Mouse (Mus musculus) heart, embryonic 11.5 days (tissue): ENCODE results near the gene Pir. TPM values are rescaled to one million over a fixed set of nuclear protein-coding genes. Genes with fewer than 3 reads are reported as not detected.

Source experiments
- ATAC-seq: fragments of 200-750 bp; cut with Nextera tagmentation; replicated peaks from 2 replicates; pipeline ENCODE4 v1.8.0; 2017; ENCODE audit warnings: moderate library complexity; ENCODE audit not compliant: insufficient number of reproducible peaks, low FRiP score, low TSS enrichment
- H3K27ac ChIP-seq: fragments of 300-500 bp; sonication (generic); 2 replicates; pipeline ENCODE4 v1.5.1; 2014; ENCODE audit warnings: mild to moderate bottlenecking, low read depth, low read length
- H3K27me3 ChIP-seq: fragments of 300-500 bp; sonication (generic); 2 replicates; pipeline ENCODE4 v1.6.1; 2014; ENCODE audit warnings: mild to moderate bottlenecking, low read length, mixed read lengths; ENCODE audit not compliant: control insufficient read depth, insufficient read depth
- H3K36me3 ChIP-seq: fragments of 300-500 bp; sonication (generic); 2 replicates; pipeline ENCODE4 v1.6.1; 2014; ENCODE audit warnings: mild to moderate bottlenecking, low read length, moderate library complexity, mixed read lengths; ENCODE audit not compliant: control insufficient read depth, insufficient read depth
- H3K4me1 ChIP-seq: fragments of 300-500 bp; sonication (generic); 2 replicates; pipeline ENCODE4 v1.6.1; 2014; ENCODE audit warnings: low read length; ENCODE audit not compliant: control insufficient read depth, insufficient read depth
- H3K4me2 ChIP-seq: fragments of 300-500 bp; sonication (generic); 2 replicates; pipeline ENCODE4 v1.6.1; 2014; ENCODE audit warnings: mild to moderate bottlenecking, moderate library complexity
- H3K4me3 ChIP-seq: fragments of 300-500 bp; sonication (generic); 2 replicates; pipeline ENCODE4 v1.5.1; 2014; ENCODE audit warnings: low read depth, low read length
- H3K9ac ChIP-seq: fragments of 300-500 bp; sonication (generic); 2 replicates; pipeline ENCODE4 v1.6.1; 2014; ENCODE audit warnings: mild to moderate bottlenecking, low read depth, low read length, moderate library complexity
- H3K9me3 ChIP-seq: fragments of 300-500 bp; sonication (generic); replicated peaks from 2 replicates; pipeline ENCODE4 v1.6.1; 2016; ENCODE audit warnings: low read length; ENCODE audit not compliant: control insufficient read depth
- WGBS: fragments of 180-500 bp; shearing (Covaris S2); extraction: QIAGEN DNeasy Blood & Tissue Kit; methylation state at CpG from one replicate; pipeline ENCODE4 v1.1.7; 2014; ENCODE audit not compliant: insufficient replicate concordance; 5-methylcytosine and 5-hydroxymethylcytosine counted together
- polyA plus RNA-seq: library from polyadenylated mRNA; unstranded; fragments of >200 nt; fragmentation: Nextera tagmentation; extraction: Ambion mirVana; gene quantifications from 2 replicates; pipeline ENCODE4 v1.2.1, GENCODE M21; 2014

Gene Pir
- 10.5 and 12.3 TPM in 2 replicates for polyA plus RNA-seq

DNA sequence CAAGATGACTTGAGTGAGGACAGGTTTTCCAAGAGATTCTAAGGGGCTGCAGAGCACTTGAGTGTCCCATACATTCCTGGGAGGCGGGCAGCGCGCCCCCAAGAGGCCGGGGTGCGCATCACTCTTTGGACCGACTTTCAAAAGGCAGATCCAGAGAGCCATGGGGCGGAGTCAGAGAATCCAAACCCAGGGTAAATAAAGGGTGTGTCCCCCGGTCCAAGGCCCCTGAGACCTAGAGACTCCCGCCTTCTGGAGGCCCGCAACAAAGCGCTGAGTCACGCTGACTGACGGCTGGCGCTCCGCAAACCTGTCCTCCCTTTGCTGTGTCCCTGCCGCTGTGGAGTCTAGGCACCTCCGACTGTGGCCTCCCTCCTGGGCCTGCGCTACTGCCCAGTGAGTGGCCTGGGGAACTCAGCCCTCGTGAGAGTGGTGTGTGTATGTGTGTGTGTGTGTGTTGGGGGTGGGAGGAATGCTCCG, at the start of gene Pir:
TSS of gene Pir (plus strand) at position 87 of the 477 bp plus-strand sequence.
- Histone ChIP-seq H3K27me3 (no peaks in the 10 kb centered on the region), H3K36me3 (no peaks in the 10 kb centered on the region), H3K4me1 (no peaks in the 10 kb centered on the region), H3K9ac (peak within 1 kb of the TSS; percentile 60), H3K27ac (peak within 1 kb of the TSS; percentile 41; the same call in 1 of the 2 replicates), H3K4me2 (peak within 1 kb of the TSS; percentile 60), H3K9me3 (no peaks in the 10 kb centered on the region), H3K4me3 (peak within 1 kb of the TSS; percentile 44)
- WGBS: 17% methylated on average over 20 of the region's 20 CpGs
- ATAC-seq: peak; percentile 95

DNA sequence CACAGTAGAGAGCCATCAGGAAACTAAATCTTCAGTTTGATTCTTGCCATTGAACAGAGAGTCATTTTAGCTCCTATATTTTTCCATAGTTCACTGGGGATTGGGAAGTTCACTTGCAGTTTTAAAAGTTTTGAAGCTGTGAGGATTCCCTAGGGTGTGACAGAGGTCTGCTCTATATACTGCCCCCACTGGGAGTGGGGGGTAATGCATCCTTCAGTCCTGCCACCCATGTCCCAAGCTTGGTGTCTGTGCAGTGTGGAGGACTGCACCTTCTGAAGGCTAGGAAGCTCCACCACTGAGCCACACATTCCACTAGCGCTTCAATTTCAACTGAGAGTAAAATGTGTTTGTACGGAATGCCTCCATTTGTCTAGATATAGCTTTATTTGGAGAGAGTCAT, 47.2 kb upstream of the Pir start:
- Histone ChIP-seq H3K27me3 (no peaks in the 10 kb centered on the region), H3K36me3 (no peaks in the 10 kb centered on the region), H3K27ac (no peak overlapping the region), H3K4me3 (no peak overlapping the region), H3K9ac (no peak overlapping the region), H3K4me1 (no peaks in the 10 kb centered on the region), H3K4me2 (no peak overlapping the region), H3K9me3 (no peaks in the 10 kb centered on the region)
- no peak for ATAC-seq
- WGBS: 67% methylated on average over 2 of the region's 2 CpGs

DNA sequence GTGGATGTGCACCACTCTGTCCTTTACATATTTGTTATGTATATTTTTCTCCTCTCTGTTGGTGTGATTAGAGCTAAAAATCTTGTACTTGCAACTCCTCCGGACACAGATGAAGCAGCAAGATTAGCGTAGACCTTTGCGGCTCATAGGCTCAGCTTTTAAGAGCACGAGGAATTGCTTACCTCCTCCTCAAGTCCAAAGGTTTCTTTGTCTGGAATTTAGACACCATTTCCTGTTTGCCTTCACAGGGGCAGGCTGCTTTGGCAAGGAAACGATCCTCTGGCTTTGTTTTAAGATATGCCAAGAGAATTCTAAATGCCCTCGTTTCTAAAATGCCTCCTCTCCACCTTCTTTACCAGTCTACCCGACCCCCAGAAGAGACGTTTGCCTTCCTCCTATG, 35.8 kb upstream of the Pir start:
- H3K27ac ChIP-seq: no peak overlapping the region
- H3K9ac ChIP-seq: no peak overlapping the region
- ATAC-seq: no peak
- H3K4me3 ChIP-seq: no peak overlapping the region
- 54% methylated on average over 8 of the region's 8 CpGs for WGBS
- no peaks in the 10 kb centered on the region for H3K27me3 ChIP-seq
- no peaks in the 10 kb centered on the region for H3K36me3 ChIP-seq
- no peak overlapping the region for H3K4me2 ChIP-seq
- H3K9me3 ChIP-seq: no peaks in the 10 kb centered on the region
- H3K4me1 ChIP-seq: no peaks in the 10 kb centered on the region

DNA sequence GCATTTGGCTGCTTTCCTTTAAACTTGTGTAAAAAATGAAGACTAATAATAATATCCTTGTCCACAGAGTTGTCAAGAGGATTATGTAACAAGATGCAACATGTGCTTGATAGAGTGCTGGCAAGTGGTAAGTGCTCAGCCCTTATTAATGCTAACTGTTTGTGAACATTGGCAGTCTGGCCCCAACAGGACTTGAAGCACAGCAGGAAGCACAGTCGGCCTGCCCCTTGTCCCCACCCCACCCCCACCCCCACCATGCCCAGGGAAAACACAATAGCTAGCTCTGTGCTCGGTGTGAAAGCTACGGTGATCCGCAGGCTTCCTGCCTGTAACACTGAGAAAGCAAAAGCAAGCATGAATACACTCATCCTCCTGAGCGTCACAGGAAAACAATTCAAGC, 23.5 kb upstream of the Pir start:
- Histone ChIP-seq H3K9ac (no peak overlapping the region), H3K9me3 (no peaks in the 10 kb centered on the region), H3K27ac (no peak overlapping the region), H3K4me2 (0 out of 2 replicates have a peak overlapping the region, but pooled peaks have one; percentile 24), H3K4me3 (no peak overlapping the region), H3K4me1 (no peaks in the 10 kb centered on the region), H3K36me3 (no peaks in the 10 kb centered on the region), H3K27me3 (no peaks in the 10 kb centered on the region)
- 20% methylated on average over 5 of the region's 5 CpGs for WGBS
- no peak for ATAC-seq

DNA sequence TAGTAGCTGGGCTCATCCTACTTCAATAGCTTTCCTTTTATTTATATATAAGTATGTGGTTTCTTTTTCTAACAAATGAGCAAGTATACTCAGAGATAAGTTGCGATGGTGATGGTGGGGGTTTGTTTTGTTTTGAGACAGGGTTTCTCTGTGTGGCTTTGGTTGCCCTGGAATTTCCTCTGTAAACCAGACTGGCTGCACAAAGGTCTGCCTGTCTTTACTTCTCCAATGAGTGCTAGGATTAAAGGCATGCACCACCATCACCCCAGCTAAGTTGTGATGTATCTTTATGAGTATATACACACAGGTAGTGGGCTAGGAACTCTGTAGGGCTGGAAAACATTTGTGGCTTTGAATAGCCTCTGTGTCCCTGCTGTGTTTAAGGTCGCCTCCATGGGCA, 22.4 kb upstream of the Pir start:
- Histone ChIP-seq H3K9ac (no peak overlapping the region), H3K27ac (no peak overlapping the region), H3K9me3 (no peaks in the 10 kb centered on the region), H3K4me2 (no peak overlapping the region), H3K4me3 (no peak overlapping the region), H3K36me3 (no peaks in the 10 kb centered on the region), H3K4me1 (no peaks in the 10 kb centered on the region), H3K27me3 (no peaks in the 10 kb centered on the region)
- no peak for ATAC-seq
- WGBS: 49% methylated on average over 2 of the region's 2 CpGs

DNA sequence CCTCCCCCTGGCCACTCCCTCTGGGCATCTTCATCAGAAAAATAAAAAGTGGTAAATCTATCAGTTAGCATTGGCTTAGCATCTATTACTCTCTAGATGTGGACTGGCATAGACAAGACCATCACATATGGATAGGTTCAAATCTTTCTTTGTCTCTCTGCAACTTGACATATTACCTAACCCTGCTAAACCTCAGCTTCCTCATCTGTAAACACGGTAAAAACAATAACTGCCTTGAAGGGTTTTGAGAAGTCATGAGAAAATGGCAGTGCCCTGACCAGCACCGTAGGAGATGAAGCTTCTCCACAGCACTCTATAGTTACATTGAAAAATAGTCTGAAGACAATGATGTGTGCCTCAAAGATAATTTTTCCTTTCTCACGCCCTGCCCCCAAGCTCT, 12.6 kb upstream of the Pir start:
- Histone ChIP-seq H3K9ac (no peak overlapping the region), H3K4me1 (no peaks in the 10 kb centered on the region), H3K4me3 (no peak overlapping the region), H3K4me2 (peak overlapping the region; percentile 12), H3K27ac (no peak overlapping the region), H3K27me3 (no peaks in the 10 kb centered on the region), H3K36me3 (no peaks in the 10 kb centered on the region), H3K9me3 (no peaks in the 10 kb centered on the region)
- WGBS: 63% methylated on average over 3 of the region's 3 CpGs
- ATAC-seq: no peak

DNA sequence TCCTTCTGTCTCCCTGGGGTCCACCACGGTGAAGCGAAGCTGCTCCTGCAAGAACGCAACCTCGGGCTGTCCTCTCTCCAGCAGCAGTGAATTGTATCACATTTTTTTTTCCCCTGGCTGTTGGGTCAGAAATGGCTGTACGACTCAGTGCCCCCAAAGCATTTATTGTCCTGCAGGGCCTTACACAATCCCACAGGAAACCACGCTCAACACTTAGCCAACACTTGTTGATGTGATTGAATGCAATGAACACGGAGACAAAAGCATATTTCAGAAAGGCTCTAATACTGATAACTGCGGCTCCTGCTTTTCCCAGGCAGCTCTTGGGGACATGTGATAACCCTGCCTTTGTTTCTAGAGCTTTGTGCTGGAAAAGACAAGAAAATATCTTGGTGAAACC, 11.1 kb upstream of the Pir start, which contains the start of gene Bmx:
TSS of gene Bmx (minus strand) at position 137 of the 400 bp plus-strand sequence.
- WGBS: 49% methylated on average over 8 of the region's 8 CpGs
- ATAC-seq: no peak
- H3K9ac ChIP-seq: no peak within 1 kb of the TSS
- no peaks in the 10 kb centered on the region for H3K36me3 ChIP-seq
- no peaks in the 10 kb centered on the region for H3K4me1 ChIP-seq
- peak within 1 kb of the TSS; percentile 59 for H3K27ac ChIP-seq
- H3K4me3 ChIP-seq: peak within 1 kb of the TSS; percentile 16
- no peaks in the 10 kb centered on the region for H3K9me3 ChIP-seq
- no peaks in the 10 kb centered on the region for H3K27me3 ChIP-seq
- peak within 1 kb of the TSS; percentile 12 for H3K4me2 ChIP-seq

DNA sequence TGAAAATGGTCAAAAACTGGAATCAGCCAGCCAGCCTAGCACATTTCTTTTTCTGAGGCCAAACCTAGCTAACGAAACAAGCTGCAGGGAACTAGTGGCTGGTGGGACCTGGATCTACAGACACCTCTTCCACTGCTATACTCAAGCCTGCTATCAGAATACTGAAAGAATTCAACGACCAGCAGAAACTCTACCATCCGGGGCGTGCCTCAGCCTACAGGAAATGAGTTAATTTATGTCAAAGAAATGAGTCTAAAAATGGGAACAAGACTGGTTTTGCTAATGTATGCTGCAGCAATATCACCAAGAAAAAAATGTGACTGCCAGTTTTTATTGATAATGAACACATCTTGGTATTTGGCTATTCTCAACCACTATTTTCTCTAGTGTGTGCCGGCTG, 10.5 kb upstream of the Pir start:
- Histone ChIP-seq H3K36me3 (no peaks in the 10 kb centered on the region), H3K9ac (no peak overlapping the region), H3K27me3 (no peaks in the 10 kb centered on the region), H3K4me2 (no peak overlapping the region), H3K4me1 (no peaks in the 10 kb centered on the region), H3K9me3 (no peaks in the 10 kb centered on the region), H3K4me3 (no peak overlapping the region), H3K27ac (peak overlapping the region; percentile 59; the same call in 1 of the 2 replicates)
- no peak for ATAC-seq
- WGBS: 69% methylated on average over 5 of the region's 5 CpGs

DNA sequence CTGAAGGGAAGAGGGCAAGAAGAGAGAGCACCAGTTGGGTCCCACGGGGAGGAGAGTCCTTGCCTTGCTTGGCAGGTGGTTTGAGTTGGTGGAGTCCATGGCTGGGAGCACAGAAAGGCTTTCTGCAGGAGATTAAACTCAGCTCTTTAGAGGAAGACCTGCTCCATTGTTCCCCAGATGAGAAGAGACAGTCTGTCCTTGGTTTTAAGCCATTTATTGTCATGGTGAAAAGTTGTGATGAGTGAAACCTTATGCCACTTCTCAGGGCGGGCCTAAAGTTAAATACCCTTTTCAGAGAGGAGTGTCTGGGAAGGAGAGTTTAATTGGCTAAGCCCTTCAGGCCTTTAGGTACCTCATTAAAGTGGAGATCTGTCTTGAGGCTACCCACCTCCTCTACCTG, 6.9 kb upstream of the Pir start:
- Histone ChIP-seq H3K4me3 (no peak overlapping the region), H3K27ac (no peak overlapping the region), H3K9ac (no peak overlapping the region), H3K36me3 (no peaks in the 10 kb centered on the region), H3K27me3 (no peaks in the 10 kb centered on the region), H3K4me2 (no peak overlapping the region), H3K4me1 (no peaks in the 10 kb centered on the region), H3K9me3 (no peaks in the 10 kb centered on the region)
- WGBS: 47% methylated on average over 2 of the region's 2 CpGs
- no peak for ATAC-seq
